Mouse (Mus musculus): ENCODE measurements around the gene Utp3.

Gene Utp3

DNA sequence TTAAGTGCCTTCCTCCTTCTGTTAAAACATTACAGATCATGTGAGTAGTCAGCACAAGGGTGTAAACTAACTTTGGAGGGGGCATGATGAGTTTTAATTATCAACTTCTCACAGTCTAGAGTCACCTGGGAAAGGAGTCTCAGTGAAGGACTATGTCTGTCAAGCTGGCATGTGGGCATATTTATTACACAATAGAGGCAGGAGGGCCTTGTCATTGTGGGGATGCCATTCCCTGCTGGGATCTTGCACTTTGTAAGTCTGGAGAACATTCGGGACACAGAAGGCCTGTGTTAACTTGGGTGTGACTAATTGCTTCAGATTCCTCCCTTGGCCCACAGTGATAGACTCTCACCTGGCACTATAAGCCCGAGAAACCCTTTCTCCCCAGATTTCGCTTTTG is 15.3 kb downstream of the Utp3 start:
- CTCF ChIA-PET, result no interaction called here

DNA sequence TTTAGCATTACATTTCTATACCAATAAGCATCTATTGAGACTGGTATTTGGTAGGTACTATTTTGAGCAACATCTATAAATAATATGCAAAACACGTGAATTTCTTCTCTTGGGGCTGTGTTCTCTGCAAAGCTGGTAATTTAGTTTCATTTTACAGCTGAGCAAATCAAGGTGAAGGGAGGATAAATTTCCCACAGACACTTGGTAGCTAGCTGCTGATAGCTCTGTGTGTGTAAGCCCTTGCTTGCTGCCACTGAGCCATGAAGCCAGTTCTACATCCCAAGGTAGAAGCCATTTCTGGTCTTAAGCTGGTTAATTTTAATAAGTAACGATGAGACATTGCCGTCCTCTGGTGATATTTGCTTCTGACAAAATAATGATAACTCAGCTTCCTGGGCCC is 20.6 kb downstream of the Utp3 start:
- CTCF ChIA-PET, result no interaction called here

DNA sequence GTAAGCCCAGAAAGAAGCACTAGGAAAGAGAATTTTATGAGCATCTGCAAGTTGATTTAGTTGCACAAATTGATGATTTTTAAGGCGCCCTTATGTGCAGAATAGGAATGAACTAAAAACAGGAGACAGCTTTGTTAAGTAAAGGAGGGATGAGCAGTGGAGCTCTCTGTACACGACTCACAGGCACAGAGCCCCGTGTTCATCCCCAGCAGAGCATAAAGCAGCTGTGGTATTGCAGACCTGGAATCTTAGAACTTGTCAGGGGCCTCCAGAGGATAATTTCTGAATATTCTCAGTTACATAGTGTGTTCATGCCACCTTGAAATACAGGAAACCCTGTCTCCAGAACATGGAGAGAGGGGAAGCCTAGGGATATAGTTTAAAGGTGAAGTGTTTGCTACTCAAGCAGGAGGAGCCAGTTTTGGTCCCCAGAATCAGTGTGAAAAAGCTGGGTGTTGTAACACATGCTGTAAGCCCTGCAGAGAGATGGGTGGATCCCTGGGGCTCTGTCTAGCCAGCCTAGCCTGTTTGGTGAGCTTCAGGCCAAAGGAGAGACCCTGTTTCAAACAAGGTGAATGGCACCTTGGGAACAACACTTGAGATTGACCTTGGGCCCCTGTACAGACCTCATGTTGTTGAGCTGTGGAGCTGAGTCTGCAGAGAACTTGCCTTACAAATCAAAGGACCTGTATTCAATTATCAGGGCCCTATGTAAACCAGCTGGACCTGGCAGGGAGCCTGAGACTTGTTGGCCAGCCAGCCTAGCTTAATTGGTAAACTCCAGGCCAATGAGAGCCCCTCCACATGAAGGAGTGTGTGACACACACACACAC is 21.5 kb downstream of the Utp3 start:
- CTCF ChIA-PET, result no interaction called here

DNA sequence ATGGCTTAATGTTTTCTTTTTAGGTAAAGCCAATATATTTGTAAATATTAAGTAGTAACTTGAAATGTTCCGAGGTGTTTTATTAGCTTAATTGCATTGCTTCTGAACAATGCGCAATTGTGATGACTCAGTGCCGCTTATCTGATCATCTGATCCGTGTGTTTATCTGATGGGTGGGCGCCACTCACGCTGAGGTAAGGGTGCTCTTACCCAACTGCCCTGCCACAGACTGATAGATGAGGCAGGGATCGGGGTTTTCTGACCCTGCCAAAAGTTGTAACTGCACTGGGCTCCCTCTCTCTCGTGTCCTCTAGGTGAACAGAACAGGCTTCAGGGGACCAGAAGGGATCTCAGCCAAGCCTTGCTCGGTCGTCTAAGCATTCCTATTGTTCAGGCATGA is 26.4 kb downstream of the Utp3 start:
- CTCF ChIA-PET, result no interaction called here

DNA sequence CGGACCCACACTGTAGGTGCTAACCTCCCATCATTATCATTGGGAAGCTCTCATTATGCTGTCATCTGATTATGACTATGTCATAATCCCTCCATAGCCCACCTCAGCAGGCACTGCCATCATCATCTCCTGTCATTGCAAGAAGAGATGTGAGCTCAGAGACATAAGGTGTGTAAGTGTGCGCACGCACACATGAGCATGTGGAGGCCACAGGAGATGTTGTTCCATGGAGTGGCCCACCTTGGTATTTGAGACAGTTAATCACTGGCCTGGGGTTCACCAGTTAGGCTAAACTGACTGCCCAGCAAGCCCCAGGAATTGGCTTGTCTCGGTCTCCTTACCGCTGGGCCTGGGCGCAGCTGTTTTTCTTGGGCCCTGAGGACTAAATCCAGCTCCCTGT is 27.1 kb downstream of the Utp3 start:
- CTCF ChIA-PET, result no interaction called here

DNA sequence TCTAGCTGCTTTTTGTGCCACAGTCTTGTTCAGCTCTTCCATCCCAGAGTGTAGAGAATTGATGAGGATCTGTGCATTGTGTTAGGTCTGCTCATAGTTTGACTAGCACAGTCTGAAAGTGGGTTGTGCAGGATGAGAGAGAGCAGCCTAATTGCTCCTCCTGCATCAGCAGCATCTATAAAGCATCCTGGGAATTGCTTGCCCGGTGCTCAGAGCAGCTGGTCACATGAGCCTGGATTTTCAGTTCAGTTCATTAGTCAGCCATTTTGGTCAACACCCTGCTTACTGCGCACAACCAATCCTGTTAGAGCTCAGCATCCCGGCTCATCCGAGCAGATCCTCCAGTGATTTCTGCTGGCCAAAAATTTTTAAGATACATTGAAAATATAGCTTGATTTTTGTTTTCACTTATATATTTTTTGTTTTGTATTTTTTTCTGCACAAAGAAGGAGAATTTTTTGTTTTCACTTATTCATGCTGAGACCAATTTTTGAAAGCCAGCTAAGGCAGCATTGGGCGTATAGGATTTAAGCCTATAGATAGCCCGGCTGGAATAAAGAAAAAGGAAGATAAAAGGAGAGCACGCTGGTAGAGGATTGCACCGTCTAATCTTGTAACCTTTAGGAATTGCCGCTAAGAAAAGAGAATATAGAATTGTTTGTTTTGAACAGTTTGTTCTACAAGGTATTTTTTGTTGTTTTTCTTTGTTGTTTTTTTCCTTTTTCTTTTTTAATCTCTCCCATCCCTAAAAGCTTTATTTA is 29.2 kb downstream of the Utp3 start:
- CTCF ChIA-PET, result no interaction called here

DNA sequence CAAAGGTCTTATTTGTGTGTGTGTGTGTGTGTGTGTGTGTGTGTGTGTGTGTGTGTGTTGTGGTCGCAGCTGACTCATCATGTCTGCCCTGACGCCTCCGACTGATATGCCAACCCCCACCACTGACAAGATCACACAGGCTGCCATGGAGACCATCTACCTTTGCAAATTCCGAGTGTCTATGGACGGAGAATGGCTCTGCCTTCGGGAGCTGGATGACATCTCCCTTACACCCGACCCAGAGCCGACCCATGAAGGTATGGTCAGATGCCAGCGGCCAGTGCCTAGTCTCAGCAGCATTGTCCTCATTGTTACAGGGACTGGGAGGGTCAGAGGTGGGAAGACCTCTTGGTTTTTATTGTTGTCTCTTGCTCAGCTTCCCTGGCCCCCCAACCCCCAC is 29.8 kb downstream of the Utp3 start:
- CTCF ChIA-PET, result no interaction called here

DNA sequence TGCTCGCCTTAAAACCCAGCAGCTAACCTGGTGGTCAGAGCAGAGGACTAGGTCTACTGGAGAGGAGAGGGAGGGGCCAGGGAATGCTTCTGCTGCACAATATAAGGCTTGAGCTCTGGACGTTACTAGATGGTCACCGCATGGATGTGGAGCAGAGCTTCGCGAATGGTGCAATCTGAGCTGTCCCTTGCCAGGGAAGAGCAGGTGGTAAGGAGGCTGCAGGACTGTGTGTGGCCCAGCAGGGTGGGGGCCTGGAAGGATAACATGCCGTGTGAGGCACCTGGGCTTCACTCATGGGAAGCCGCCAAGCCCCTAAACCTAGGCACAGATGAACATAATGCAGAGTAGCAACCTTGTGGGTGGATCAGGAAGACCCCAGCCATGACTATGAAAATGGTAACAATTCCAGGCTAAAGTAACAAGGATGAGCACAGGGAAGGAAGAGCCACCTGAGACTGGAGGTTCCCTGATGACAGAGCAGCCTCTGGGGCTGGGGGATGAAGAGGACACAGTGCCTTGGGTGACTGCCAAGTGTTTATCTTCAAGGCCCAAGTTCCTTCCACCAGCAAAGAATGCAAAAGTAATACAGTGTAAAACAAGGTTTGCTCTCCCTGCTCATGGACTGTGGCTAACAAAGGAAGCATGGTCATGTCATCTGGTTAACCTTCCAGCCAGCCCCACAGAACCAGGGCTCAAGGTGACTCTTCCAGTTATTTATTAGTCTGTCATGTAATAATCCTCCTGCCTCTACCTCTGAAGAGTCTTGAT is 32.3 kb downstream of the Utp3 start:
- CTCF ChIA-PET, result no interaction called here

DNA sequence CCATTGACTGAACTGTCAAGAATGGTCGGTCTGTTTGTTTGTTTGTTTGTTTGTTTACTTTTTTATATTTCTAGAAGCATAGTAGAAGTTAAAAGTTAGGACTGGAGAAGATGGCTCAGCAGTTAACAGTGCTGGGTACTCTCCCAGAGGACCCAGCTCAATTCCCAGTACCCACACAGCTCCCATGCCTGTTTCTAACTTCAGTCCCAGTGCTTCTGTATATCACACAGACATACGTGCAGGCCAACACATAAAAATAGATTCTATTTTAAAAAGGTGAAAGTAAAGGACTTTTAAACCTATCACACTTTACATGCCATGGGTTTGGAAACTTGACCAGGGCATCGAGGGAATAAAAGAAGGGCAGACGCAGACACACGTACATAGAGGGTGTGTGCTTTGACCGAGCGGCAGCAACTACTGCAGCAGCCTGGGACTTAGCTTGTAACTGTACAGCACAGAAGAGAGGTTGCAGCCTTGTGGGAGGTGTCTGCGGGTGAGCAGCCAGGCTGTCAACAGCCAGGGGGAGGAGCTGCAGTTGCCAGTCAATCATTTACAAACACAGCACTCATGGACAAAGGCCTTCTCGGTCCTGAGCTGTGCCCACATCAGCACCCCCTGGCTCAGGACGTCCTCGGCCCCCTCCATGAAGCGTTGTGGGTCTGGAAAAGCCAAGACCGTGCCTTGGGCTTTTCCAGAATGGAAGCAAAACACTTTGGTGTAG is 33.1 kb downstream of the Utp3 start:
- CTCF ChIA-PET, result no interaction called here

DNA sequence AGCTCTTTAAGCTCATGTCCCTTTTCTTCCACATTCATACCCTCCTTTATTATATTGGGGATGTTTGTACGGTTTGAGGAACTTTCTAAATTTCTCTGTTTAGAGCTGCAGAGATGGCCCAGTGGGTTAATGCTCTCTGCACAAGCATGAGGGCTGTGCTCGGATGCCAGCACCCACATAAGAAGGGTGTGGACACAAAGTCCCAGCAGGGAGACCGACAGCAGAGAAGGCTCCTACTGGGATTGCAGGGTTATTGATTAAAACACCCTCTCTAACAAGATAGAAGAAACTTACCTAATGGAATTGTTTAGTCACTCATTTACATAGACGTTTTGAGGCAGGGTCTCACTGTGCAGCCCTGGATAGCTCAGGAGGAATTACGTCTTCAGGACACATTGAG is 34.2 kb downstream of the Utp3 start:
- CTCF ChIA-PET, result no interaction called here

DNA sequence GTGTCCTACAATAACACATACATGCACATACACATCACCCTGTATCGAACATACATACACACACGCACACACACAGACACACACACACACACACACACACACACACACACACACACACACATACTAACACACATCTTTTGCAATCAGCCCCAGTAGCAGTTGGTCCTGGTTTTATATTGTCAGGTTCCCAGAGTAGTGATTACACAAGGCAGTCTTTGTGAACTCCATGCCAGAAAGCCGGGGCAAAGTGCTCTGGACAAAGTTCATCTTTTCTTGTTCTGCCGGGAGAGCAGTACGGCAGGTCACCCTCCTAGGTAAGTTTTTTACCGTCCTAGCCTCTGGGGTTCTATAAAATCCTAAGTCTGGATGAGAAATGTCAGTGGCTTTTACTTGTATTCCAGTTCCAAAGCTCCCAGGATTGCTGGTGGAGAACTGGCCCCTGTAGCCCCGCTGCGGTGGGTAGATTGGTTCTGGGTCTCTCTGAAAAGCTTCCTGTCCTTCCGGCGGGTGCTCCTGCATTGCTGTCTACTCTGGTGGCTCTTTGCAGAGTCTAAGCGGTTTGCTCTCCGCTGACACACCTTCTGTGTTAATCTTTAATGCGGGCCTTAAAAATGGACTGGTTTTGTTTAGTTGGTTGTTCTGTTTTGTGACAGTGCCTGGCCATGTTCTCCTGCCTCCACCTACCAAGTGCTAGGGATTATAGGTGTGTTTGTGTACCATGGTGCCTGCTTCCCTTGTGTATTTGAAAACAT is 39.3 kb downstream of the Utp3 start:
- CTCF ChIA-PET, result interaction anchor here (0.8 kb wide), 1 partner anchor 144 kb away, joined by 5 read pairs; no protein-coding TSS in a partner anchor

DNA sequence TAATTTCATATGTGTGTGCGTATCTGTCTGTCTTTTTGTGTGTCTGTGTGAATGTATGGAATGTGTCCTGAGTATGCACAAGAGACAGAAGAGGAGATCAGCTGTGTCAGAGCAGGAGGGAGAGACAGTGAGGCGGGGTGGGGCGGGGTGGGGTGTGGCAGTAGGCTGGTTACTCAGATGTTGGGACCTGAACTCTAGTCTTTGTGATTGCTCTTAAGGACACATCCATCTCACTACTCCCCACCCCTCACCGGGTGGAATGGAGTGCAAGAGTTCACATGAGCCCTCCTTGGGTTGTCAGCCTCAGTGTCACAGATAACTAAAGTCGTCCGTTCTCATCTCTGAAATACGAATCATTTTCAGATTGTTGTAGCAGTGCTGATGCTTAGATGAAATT is 39.9 kb downstream of the Utp3 start:
- CTCF ChIA-PET, result interaction anchor here (0.6 kb wide), 1 partner anchor 15 kb away, joined by 4 read pairs; no protein-coding TSS in a partner anchor

DNA sequence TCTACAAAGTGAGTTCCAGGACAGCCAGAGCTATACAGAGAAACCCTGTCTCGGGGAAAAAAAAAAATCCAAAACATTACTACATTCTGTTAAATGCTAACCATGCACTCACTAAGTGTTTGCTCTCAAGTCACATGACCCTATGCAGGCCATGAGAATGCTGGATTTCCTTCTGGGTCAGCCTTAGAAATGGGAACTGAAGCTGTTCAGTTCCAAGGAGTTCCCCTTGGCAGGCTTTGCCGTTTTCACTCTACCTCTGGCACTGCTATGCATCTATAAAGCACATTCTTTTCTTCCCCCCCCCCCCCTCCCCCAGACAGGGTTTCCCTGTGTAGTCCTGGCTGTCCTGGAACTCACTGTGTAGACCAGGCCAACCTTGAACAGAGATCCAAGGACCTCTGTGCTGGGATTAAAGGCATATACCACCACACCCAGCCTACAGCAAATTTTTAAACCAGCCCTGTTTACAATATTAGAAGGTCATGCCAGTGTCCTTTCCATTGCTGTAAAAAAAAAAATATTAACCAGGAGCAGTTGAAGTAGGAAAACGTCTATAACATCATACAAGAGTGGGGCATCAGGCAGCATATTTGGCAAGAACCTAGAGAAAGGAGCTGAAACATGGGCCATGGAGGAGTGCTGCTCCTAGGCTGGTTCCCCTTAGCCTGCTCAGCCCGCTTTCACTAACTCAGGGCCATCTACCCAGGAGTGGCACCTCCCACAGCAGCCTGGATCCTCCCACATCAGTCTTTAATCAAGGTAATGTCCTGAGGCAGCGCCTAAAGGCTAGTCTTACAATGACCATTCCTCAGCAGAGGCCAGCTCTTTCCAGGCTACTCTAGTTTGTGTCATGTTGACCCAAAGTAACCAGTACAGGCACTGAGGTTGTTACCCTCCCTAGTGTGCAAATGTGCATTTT is 41.5 kb downstream of the Utp3 start:
- CTCF ChIA-PET, result no interaction called here

DNA sequence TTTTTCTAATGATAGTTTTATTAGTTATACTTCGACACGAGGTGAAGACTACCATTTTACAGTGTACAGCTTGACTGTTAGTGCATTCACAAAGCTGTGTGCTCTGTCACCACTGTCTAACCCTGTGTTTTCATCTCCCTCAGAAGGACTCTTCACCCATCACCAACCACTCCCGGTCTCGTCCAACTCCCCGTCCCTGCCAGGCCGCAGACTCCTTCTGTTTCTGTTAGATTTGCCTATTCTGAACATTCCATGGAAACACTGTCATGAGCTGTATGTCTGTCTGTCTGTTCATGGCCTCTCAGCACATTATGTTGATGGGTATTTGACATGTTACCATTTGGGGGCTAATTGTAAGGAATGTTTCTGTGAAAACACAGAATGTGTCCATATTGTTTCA is 44.7 kb downstream of the Utp3 start:
- CTCF ChIA-PET, result no interaction called here

DNA sequence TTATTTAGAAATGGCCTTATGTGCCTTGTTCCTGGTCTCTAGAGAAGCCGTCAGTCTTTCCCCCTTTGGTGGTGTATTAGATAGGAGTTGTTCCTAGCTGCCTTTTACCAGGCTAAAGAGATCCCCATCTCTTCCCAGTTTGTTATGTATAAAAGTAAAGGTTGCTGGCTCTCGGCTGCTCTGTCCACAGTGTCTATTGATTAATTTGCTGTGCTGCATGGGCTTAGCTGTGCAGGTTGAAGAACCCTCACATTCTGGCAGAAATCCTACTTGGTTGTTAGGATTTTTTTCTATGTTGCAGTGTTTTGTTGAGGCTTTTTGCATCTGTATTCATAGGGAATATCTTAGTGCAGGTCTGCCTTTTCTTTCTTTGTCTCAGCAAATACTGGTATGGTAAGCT is 47.8 kb downstream of the Utp3 start:
- CTCF ChIA-PET, result no interaction called here

DNA sequence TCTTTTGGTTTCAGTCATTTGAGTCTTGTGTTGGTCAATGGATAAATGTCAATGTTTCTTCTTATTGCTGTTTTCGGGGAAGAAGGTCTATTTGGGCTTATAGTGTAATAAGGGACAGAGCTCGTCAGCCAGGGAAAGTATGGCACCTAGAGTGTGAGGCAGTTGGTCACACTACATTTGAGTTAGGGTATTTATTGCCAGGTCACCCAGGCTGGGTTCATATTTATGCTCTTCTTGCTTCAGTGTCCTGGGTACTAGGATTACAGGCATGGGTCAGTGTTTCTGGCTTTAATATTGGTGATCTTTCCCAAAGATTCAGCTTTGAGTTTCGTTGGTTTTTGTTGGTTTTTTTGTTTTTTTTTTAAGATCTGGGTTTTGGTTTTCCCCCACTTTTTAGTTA is 48.5 kb downstream of the Utp3 start:
- CTCF ChIA-PET, result no interaction called here

DNA sequence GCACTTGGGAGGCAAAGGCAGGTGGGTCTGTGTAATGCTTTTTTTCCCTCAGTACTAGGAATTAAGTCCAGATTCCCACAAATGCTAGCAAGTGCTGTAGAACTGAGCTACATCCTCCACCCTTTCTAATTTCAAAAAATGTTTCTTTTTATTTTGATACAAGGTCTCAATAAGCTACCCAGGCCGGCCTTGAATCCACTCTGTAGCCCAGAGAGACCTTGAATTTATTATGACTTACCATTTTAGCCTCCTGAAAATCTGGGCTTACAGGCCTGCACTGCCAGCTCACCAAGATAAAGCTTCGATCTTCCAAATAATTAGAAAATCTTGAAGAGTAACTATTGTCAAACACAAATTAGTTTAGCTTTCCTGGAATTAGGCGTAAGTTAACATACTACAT is 49.8 kb downstream of the Utp3 start:
- CTCF ChIA-PET, result no interaction called here

DNA sequence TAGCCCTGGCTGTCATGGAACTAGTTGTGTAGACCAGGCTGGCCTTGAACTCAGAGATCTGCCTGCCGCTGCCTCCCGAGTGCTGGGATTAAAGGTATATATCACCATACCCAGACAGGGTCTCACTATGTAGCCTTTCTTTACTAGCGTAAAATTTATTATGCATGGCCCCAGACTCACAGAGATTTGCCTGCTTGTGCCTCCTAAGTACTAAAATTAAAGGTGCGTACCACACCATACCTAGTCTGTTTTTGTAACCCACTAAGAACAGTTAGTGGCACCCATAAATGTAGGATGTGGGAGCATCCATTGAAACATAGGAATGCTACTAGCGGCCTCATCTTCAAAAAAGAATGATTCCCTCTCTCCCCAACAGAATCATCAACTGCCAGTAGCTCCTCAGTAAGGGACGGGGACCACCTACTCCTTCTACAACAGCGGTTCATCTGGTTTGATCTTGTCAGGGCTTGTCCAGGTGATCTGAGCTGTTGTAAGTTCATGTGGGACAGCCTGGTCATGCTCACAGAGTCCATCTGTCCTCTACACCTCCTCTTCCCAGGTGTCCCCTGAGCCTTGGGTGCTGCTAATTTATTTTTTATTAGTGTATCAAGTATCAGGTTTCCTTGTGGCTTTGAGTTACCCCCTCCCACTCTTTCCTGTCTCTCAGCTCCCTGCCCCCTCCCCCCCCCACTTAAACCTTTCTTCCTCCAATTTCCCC is 50.5 kb downstream of the Utp3 start:
- CTCF ChIA-PET, result no interaction called here
